Mouse (Mus musculus) small intestine, adult 2 months (tissue): ENCODE measurements around the gene Lcn2.

Experiments
- CTCF ChIP-seq: fragments of 200-500 bp; IDR thresholded peaks from 2 replicates; pipeline ENCODE4 v1.5.1; 2012; ENCODE audit warnings: low read depth, mild to moderate bottlenecking, control low read depth, inconsistent platforms, low read length, moderate library complexity, mixed read lengths; ENCODE audit not compliant: insufficient replicate concordance, insufficient read length; ENCODE audit errors: extremely low read depth
- POLR2A ChIP-seq: fragments of 200-500 bp; IDR thresholded peaks from 2 replicates; pipeline ENCODE4 v1.6.1; 2012; ENCODE audit warnings: low read depth, mild to moderate bottlenecking, control low read depth, inconsistent platforms, low read length, moderate library complexity

DNA sequence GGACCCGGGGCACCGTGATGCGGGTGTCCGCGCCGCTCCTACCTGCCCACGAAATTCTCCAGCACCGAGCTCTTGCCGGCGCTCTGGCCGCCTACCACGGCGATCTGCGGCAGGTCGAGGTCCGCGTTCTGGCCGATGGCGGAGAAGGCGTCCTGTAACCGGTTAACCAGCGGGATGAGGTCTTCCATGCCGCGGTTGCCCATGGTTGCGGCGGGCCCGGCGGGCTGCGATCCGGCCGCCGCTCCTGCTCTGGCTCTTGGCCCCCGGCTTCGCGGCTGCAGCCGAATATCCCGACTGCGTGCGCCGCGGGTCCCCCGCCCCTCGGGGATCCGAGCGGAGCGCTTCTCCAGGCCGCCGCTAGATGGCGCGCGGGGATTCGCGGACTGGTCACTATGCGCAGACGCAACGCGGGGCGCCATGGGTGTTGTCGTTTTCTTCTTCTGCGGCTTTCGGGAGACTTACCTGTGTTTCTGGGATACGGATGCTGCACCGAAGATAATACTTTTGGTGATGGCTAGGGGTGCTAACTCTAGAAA is 35.0 kb downstream of the Lcn2 start, which contains the start of gene Dnm1:
- TF ChIP-seq POLR2A (no peak), CTCF (peak; percentile 81)
